Mouse (Mus musculus): ENCODE measurements at regions not wholly inside any gene's neighbourhood (a gene's known extent, or its start where the extent isn't known, plus 50 kb on each side); places are given as distances from the start of the nearest gene placed in this dataset.

GRCm38 (mm10) chr13:113536306-113536705 is 82.1 kb downstream of the Snx18 start:
- ATAC-seq (replicated peaks; ENCODE audit: low FRiP score, low TSS enrichment, poor library complexity, severe bottlenecking): no peak

- no peak for ATAC-seq (replicated peaks; ENCODE audit: low FRiP score, low TSS enrichment, poor library complexity, severe bottlenecking)
These were observed 83.5 kb downstream of the Snx18 start for GRCm38 (mm10) chr13:113534664-113535455.

GRCm38 (mm10) chr13:113533884-113534445 is 84.4 kb downstream of the Snx18 start:
- no peak for ATAC-seq (replicated peaks; ENCODE audit: low FRiP score, low TSS enrichment, poor library complexity, severe bottlenecking)

- no peak for ATAC-seq (replicated peaks; ENCODE audit: low FRiP score, low TSS enrichment, poor library complexity, severe bottlenecking)
These were observed 91.4 kb downstream of the Snx18 start for GRCm38 (mm10) chr13:113526997-113527396.

GRCm38 (mm10) chr13:113523503-113523902 is 94.9 kb downstream of the Snx18 start:
- no peak for ATAC-seq (replicated peaks; ENCODE audit: low FRiP score, low TSS enrichment, poor library complexity, severe bottlenecking)

GRCm38 (mm10) chr13:113518144-113518543 is 100.2 kb downstream of the Snx18 start:
- no peak for ATAC-seq (replicated peaks; ENCODE audit: low FRiP score, low TSS enrichment, poor library complexity, severe bottlenecking)

GRCm38 (mm10) chr13:113516102-113516501 is 102.3 kb downstream of the Snx18 start:
- no peak for ATAC-seq (replicated peaks; ENCODE audit: low FRiP score, low TSS enrichment, poor library complexity, severe bottlenecking)

- no peak for ATAC-seq (replicated peaks; ENCODE audit: low FRiP score, low TSS enrichment, poor library complexity, severe bottlenecking)
These were observed 103.2 kb downstream of the Snx18 start for GRCm38 (mm10) chr13:113515162-113515600.

- no peak for ATAC-seq (replicated peaks; ENCODE audit: low FRiP score, low TSS enrichment, poor library complexity, severe bottlenecking)
These were observed 108.8 kb downstream of the Snx18 start for GRCm38 (mm10) chr13:113509403-113510185.

GRCm38 (mm10) chr13:113508124-113508728 is 110.1 kb downstream of the Snx18 start:
- no peak for ATAC-seq (replicated peaks; ENCODE audit: low FRiP score, low TSS enrichment, poor library complexity, severe bottlenecking)

GRCm38 (mm10) chr13:113502528-113502927 is 115.8 kb downstream of the Snx18 start:
- ATAC-seq (replicated peaks; ENCODE audit: low FRiP score, low TSS enrichment, poor library complexity, severe bottlenecking): no peak

GRCm38 (mm10) chr13:113502059-113502458 is 116.3 kb downstream of the Snx18 start:
- no peak for ATAC-seq (replicated peaks; ENCODE audit: low FRiP score, low TSS enrichment, poor library complexity, severe bottlenecking)

GRCm38 (mm10) chr13:113500373-113500990 is 117.9 kb downstream of the Snx18 start:
- ATAC-seq (replicated peaks; ENCODE audit: low FRiP score, low TSS enrichment, poor library complexity, severe bottlenecking): no peak

- no peak for ATAC-seq (replicated peaks; ENCODE audit: low FRiP score, low TSS enrichment, poor library complexity, severe bottlenecking)
These were observed 119.2 kb downstream of the Snx18 start for GRCm38 (mm10) chr13:113499079-113499710.

GRCm38 (mm10) chr13:113495595-113496285 is 122.6 kb downstream of the Snx18 start:
- ATAC-seq (replicated peaks; ENCODE audit: low FRiP score, low TSS enrichment, poor library complexity, severe bottlenecking): no peak

- no peak for ATAC-seq (replicated peaks; ENCODE audit: low FRiP score, low TSS enrichment, poor library complexity, severe bottlenecking)
These were observed 123.2 kb downstream of the Snx18 start for GRCm38 (mm10) chr13:113495136-113495535.

GRCm38 (mm10) chr13:113494688-113495087 is 123.7 kb downstream of the Snx18 start:
- no peak for ATAC-seq (replicated peaks; ENCODE audit: low FRiP score, low TSS enrichment, poor library complexity, severe bottlenecking)

GRCm38 (mm10) chr13:113489951-113490822 is 128.2 kb downstream of the Snx18 start:
- no peak for ATAC-seq (replicated peaks; ENCODE audit: low FRiP score, low TSS enrichment, poor library complexity, severe bottlenecking)
